Mouse (Mus musculus): ENCODE measurements at regions not wholly inside any gene's neighbourhood (a gene's known extent, or its start where the extent isn't known, plus 50 kb on each side); places are given as distances from the start of the nearest gene placed in this dataset.

DNA sequence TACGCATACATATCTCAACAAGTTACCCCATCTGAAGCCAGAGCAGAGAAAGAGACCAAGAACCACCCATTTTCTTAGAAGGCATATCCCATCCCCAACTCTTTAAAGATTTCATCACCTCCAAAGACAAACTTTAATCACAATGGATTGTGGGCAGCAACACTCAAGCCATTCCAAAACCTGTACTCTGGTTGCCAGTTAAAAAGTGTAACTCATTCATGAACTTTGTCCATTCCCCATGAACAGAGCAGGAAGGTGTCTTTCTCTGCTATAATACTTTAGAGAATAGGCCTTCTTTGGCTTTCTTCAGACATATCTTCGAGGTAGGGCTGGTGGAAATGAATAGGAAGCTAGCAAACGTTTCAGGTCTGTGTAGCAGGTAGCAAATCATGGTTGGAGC is 160.4 kb downstream of the Fzd1 start:
- no peak for DNase-seq (ENCODE audit: low read depth, low spot score)

DNA sequence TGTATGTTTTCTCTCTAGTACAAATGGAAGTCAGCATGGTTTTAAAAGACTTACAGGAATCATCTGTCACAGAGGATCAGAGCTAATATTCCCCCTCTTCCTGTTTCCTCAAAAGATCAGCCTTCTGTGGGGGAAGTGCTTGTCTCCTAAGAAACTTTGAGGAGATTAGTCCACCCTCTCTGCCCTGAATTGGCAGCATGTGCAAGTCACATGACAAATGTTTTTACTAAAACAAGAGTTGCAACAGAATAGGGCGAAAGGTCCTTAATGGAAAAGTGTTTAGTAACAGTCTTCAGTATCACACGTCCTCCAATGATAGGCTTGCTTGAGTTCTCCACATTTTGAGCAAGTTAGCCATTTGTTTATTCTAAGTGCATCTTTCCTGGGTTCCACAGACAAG is 162.8 kb downstream of the Fzd1 start:
- no peak for DNase-seq (ENCODE audit: low read depth, low spot score)

DNA sequence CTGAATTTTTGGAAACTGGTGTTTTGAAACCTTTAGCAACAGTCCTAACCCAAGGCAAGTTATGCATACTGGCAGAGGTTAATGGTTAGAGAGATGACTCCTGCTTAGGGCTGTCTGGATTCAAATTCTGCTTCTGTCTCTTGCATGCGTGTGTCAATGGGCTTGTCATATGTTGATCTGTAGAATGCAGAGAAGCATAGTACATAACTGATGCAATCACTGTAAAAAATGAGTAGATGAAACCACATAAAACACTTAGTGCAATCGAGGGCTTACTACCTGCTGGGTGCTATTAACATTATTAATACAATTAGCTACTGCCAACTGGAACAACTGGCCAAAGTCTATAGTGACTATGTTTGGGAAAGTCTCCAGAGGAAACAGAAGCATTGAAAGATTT is 163.3 kb downstream of the Fzd1 start:
- no peak for DNase-seq (ENCODE audit: low read depth, low spot score)

DNA sequence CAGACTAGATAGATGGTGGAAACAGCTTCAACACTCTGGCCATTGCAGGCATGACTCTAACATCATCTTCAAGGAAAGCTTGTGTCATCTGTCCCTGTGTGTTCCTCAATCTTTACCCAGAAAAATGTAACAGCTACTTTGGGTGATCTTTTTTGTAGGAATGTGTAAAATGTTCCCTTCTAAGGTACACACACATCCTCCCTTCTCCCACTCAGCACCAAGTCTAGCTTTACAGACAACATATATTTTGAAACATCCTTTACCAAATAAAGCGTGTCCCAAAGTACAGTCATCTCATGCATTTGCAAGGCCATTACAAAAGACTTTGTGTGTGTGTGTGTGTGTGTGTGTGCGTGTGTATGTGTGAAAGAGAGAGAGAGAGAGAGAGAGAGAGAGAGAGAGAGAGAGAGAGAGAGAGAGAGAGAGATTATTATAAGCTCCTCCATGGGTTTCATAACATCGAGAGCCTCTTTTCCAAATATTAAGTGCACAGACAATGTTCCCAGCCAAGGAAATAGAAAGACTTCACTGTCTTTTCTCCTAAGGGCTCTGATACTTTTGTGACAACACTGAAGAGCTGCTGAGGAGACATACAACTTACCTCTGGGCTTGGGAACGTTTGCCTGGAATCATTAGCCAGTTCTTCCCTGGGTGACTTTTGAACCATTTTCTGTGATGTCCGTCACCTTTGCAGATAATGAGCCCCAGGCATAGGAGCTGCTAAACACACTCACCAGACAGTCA is 164.0 kb downstream of the Fzd1 start:
- DNase-seq (ENCODE audit: low read depth, low spot score), result peak; percentile 33

DNA sequence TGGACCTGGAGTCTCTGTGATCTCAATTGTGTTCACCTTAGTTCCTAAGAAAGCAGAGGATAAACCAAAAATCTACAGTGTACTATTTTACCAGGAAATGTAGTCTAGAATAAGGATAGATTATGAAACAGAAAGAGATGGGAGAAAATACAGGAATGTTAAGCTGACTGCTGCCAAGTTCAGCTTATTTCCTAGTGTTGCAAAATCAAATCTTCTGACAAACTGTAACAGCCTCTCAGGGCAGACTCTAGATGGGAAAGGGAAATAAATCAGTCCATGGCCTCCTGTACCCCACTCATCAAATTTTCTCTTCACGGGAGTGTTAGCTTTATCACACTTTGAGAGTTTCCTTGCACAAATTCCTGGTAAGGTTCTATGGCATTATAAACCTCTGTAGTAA is 166.1 kb downstream of the Fzd1 start:
- no peak for DNase-seq (ENCODE audit: low read depth, low spot score)

DNA sequence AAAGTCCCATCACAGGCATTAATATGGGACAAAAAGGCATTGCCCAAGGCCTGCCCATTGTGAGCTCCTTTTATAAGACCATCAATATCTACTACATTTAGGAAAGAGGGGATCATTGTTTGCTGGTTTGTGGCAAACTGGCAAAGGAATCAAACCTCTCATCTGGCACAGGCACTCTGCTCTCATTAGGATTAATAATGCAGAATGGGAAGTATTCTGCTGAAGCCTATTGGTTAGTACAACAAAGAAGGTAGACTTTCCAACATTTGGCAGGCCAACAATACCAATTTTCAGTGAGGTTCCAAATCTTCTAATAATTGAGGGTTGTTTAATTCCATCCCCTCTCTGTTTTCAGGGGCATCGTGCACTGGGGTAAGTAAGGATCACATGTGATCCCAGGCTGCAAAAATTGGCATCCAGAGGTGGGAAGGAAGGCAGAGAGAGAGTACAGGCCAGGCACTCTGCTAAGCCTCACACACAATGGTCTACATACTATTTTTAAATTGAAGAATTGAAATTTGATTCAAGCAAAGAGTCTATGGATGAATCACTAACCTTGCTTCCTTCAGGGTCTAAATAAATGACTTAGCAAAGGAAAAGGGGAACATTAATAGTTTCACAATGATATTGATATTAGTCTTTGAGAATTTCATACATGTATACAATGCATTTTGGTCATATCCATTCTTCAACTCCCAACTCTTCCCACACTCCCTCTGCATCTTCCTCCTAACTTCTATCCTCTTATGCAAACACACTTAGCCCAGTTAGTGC is 174.9 kb downstream of the Fzd1 start:
- no peak for DNase-seq (ENCODE audit: low read depth, low spot score)

DNA sequence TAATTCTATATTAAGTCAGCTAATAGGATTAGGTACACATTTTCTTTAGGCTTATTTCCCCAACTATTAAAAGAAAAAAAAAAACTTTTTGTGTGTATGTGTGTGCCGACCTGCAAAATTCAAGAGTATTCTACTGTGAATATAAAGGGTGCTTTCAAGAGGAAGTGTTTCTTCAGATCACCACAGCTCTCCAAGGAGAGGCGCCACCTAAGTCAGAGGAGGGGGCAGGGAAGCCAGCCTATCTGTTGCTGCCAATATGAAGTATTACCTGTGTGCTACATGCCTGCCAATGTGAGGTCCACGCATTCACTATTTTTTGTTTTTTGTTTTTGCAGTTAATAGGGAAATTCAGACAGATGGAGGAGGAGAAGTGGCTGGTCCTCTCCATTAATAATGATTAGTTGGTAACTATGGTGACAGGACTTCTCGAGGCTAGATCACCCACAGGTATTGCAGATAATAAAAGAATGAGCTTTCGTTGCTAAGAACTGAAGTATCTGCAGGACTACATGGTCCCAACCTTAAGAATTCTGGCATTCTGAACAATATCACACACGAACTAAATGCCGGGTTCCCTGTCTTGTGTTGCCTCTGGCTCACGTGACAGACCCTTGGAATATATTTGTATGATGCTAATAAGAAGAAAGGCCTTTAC is 177.5 kb downstream of the Fzd1 start:
- DNase-seq (ENCODE audit: low read depth, low spot score), result no peak

DNA sequence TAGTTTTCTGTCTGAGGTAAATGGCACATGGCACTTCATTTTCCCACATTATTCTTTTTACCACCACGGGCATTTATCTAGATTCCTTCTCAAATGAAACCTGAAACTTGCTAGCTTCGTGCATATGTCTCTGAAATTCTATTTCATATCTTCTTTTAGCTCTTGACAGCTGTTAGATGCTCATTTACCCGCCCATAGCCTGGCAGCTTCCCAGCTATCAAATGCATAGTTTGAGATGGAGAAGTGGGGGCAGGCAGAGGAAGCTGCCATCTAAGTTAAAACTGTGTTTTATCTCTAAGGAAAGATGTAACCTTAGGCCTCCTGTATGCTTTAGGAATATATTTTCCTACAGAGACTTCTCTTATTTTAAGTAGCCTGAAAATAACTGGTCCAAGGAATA is 179.0 kb downstream of the Fzd1 start:
- peak; percentile 71 for DNase-seq (ENCODE audit: low read depth, low spot score)

DNA sequence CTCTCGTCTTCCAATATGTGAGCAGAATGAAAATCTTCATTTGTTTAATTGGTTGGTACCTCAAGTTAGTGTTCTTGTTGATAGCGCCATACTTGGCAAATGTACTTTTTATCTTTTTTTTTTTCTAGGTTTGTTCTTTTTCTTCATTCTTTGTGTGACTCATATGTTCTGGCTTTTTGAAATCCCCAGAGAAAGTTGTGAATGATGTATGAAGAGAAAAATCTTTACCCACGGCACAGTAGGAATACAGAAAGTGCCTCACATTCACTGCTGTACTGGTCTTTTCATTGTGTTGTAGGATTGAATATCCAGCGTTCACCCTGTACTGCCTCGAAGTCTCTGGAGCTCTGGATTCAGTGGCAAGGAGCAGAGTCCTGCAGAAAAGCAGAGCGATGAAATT is 180.7 kb downstream of the Fzd1 start:
- peak; percentile 22 for DNase-seq (ENCODE audit: low read depth, low spot score)

DNA sequence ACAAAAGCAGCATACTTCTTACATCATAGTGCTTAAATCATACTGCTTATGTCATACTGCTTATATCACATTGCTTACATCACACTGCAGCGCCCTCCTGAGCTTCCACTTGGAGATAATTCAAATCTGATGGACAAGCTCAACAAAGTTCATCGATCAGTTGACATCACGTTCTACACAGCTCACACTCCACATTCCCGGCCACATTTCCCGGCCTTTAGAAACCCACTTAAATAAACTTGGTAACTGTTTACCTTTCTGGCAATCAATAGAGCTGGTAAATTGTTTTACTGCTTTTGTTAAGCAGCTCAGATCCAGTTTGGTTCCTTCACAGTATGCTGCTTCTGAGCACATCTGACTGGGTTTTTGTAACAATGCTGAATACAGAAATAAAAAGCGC is 194.0 kb downstream of the Fzd1 start:
- no peak for DNase-seq (ENCODE audit: low read depth, low spot score)

DNA sequence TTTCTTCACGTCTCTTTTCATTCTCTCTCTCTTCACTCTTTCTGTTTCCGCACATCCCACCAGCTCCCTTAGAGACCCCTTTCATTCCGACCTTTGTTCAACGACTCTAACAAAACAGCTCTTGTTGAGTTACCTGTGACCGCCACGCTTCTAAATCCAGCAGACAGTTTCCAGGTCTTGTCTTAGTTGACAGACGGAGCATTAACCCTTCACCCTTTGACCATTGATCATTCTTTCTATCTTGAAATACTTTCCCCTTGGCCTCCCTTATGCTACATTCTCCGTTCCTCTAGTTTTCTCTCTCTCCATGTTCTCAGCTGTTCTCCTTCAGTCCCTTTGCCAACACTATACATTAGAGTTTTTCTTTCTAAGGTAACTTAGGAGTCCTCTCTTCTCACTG is 196.2 kb downstream of the Fzd1 start:
- no peak for DNase-seq (ENCODE audit: low read depth, low spot score)

DNA sequence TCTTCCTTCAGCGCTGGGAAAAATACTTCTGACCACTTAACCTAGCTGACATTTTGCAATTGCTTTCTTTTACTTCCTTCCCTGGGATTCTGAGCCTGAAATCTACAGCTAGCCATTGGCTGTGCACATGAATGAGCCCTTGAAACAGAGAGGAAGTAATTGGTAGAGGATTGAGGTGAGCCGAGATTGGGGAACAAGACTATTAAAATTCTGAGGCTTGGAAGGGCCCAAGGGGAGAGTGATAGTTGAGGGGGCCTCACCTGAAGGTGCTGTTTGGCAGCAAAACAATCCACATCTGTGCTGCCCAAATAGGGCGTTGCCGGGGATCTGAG is 196.7 kb downstream of the Fzd1 start:
- DNase-seq (ENCODE audit: low read depth, low spot score), result no peak

DNA sequence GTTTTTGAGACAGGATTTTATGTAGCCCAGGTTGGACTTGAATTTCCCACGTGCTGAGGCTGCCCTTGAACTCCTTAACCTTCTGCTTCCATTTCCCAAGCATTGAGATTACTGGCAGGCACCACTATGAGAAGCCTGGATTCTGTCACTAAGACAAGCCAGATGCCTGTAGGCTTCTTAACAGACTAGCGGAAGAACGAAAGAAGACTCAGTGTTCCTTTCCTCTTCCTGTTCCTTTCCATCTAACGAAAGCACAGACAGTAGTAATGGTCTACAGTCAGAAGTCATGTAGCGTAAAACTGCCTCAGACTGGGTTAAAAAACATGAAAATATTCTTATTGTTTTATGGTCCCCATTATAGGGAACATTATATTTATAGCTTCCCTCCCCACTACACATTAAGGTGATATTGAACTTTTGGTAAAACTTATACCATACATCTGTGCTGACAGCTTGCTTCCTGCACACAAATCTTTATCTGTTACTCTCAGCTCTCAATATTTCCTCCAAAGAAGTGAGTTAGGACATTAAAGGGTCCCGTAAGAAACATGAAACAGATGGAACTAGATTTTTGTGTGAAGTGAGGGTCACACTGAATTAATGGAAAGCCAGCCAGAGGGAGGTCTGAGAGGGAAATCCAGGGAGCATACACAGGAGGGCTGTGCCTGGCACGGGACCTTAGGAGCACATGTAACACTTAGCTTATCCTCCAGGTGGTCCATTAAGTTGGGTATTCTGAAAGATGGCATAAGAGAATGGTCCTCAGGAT is 197.3 kb downstream of the Fzd1 start:
- DNase-seq (ENCODE audit: low read depth, low spot score), result no peak

DNA sequence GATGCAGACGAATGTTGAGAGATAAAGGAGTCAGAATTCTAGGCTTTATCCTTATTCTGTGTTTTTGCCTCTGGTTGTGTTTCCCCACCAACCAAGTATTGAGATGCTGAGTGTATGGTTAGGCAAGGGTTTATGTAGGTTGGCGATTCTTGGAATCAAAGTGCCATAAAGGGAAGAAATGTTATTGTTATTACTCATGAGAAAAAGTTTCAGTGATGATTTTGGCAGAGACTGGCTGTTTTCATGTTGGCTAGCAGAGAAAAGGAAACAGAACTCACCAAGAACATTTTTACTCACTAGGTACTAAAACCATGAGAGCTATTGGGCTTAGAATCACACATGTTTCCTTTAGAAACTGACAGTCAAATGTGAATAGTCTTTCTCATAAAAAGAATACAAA is 202.9 kb downstream of the Fzd1 start:
- no peak for DNase-seq (ENCODE audit: low read depth, low spot score)

DNA sequence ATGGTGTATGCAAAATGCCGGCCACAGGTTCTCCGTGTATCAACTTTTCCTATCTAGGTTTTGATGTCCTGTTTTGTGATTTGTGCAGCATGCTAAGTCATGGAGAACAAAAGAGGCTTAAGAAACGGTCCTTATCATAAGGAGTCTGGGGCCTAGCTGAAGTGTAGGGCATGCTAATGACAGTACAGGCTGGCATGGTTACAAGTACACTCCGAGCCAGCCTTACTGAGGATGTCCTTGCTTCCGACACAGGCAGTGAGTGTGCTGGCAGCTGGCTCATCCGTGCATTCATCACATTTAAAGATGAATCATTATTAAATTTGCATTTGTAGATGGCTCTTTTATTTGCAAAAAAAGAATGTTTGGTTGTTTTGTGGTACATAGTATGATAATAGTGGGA is 219.3 kb downstream of the Fzd1 start:
- DNase-seq (ENCODE audit: low read depth, low spot score), result no peak

DNA sequence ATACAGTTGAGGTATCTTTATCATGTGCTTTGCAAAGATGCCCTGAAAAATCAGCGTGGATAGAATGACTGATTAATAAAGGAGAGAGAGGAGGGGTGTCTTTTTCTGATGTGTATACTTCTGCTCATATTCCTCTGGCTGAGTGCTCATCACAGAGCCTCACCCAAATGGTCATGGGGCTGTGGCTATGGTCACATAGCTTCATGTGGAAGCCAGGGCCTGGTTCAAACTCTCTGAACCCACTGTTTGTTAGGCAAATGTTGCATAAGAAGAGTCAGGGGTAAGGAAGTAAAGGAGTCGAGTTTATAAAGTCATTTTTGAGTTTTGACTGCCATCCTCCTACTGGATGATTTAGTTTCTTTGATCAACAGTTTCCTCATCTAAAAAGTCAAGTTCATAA is 221.0 kb downstream of the Fzd1 start:
- no peak for DNase-seq (ENCODE audit: low read depth, low spot score)

DNA sequence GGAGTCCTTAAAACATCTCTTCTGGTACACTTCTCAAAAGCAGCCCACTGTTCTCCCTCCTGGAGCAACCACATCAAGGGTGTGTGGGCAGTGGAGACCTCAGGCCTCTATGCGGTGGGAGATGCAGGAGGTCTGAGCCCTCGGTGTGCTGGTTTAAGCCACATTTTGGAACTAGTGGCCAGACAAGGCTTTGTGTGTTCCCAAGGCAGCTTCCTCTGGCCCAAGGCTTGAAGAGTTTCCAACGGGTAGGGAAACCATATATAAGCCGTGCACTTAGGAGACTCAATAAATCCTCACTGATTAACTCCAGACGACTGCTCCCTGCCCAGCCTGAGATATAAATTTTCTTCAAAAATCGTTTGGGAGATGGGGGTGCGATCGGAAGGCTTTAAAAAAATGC is 221.9 kb downstream of the Fzd1 start:
- DNase-seq (ENCODE audit: low read depth, low spot score), result no peak

DNA sequence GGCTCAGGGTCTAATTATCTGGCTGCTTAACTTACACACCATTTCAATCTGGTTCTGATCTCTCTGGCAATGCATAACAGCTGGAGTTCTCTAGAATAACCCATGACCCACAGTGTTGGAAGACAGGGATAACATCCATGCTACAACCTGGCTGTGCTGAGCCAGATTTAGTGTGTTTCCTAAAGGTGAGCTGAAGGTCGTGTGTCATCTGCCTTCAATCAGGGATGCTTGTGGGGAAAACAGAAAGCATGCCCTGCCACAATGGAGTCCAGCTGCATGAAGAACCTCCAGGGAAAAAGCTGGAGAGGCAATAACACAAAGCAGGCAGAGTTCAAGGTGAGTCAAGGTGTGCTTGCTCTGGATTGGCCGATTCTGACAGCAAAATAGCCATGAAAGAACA is 223.3 kb downstream of the Fzd1 start:
- DNase-seq (ENCODE audit: low read depth, low spot score), result no peak

DNA sequence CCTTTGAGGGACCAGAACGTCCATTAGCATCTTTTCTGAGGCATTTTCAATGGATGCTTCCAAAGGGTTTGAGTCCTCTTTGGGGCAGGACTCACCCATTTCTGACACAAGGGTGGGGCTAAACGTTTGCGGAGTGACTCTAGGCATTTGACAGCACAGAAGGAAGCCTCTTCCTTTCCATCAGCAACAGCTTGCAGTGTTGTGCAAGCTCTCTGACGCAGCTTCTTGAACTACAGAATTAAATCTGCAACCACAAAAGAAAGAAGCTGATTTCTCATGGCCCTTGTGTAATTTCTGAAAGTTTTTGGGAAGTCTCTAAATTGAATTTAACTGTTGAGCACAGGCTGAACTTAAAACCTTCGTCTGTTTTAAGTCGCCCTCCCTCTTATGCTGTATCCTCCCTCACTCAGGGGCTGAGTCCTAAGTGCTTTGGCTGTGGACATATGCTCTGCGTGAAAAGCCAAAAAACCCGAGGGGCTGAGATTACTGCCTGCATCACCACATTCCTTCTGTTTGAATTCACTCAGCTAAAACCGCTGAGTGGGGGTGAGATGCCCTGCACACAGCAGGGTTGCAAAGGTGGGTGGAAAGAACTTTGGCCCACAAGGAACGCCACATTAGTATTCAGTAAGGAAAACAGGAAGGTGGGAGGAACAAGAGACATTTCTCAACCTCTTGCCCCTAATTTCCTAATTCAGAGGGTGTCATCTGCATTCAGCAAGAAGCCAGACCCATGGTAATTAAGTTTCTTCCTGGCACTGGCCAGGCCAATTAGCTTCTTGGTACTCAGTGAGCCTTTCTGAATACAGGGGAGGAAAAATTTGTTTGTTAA is 227.4 kb downstream of the Fzd1 start:
- DNase-seq (ENCODE audit: low read depth, low spot score), result no peak

DNA sequence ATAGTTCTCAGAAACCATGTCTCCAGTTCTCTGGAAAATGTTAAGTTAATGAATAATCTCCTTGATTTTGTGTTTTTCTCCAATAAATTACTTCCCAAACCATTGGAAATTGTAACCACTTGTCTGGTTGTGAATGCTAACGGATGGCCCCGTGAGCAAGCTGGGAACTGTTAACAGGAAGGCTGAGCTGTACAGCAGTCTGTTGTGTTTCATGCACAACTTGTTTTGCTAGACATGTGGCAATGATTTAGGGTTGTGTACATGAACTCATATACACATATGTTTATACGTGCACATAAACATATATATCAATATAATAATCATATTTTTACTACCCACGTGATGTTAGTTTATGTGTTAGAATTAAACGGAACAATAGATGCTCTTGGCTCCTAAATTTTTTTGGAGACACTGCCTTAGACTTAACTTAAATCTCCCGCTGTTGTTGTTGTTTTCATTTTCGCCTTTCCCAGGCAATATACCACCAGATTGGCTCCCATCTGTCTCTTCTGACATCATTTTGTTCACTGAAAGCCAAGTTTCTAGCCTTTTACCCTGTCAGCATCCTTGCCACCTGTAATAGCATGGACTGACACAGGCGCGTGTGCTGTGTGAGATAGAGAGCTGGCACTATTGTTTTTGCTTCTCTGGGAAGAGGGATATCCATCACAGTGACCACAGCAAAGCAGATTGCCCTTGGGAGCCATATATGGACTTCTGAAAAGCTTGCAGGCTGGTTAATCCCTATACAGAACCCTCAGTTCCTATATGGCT is 231.6 kb downstream of the Fzd1 start:
- DNase-seq (ENCODE audit: low read depth, low spot score), result no peak

DNA sequence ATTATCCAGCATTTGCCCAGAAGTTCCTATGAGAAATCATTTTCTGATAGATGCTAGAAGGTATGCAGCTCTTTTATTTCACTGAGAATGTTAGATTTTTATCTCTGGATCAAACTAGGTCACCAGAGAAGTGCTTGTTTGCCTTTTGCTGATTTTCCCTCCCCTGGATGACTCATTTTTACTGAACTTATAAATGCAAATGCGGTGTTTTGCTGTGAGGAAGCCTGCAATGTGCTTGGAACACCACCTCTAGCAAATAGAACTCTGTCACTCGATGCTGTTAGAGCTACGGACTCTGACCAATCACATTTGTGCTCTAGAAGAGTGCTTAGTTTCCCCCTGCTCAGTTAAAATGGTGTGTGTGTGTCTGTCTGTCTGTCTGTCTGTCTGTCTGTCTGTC is 257.2 kb downstream of the Fzd1 start:
- DNase-seq (ENCODE audit: low read depth, low spot score), result no peak
